Mouse (Mus musculus): ENCODE measurements around the gene Sec22c.

- TF ChIP-seq POU5F1 (IDR thresholded peaks at IDR 0.05; ENCODE audit: borderline replicate concordance, low read length) (no peak), CTCF (conservative IDR thresholded peaks at IDR 0.05; ENCODE audit: low read length) (no peak)
Observed at GRCm38 (mm10) chr9:121667822-121668221, 37.5 kb downstream of the Sec22c start.
